Mouse (Mus musculus): ENCODE measurements around the gene Arl15. TPM values are rescaled to one million over a fixed set of nuclear protein-coding genes. Genes with fewer than 3 reads are reported as not detected.

Arl15 gene
- polyA plus RNA-seq, 1 experiment from 2014 or later: 4.9 TPM

- no peak overlapping the region for H3K27ac ChIP-seq (ENCODE audit: low read depth, low read length)
- no peaks in the 10 kb centered on the region for H3K9me3 ChIP-seq (ENCODE audit: control insufficient read depth)
- WGBS: 82% methylated on average over 7 of the region's 7 CpGs
- no peak overlapping the region for H3K9ac ChIP-seq (ENCODE audit: low read depth, low read length)
- peaks cover 9% of the 10 kb centered on the region; the same call in 1 of the 2 replicates for H3K36me3 ChIP-seq (ENCODE audit: control insufficient read depth, insufficient read depth)
- H3K4me1 ChIP-seq (replicated peaks; ENCODE audit: control insufficient read depth, insufficient read depth, low read length): no peaks in the 10 kb centered on the region
- no peaks in the 10 kb centered on the region for H3K27me3 ChIP-seq (replicated peaks; ENCODE audit: control insufficient read depth, insufficient read depth, low read length)
- no peak for TF ChIP-seq CTCF (IDR thresholded peaks at IDR 0.05; ENCODE audit: low read depth)
- H3K4me3 ChIP-seq (ENCODE audit: low read depth, low read length): no peak overlapping the region
- ATAC-seq: no peak
- H3K4me2 ChIP-seq (replicated peaks; ENCODE audit: low read depth): no peak overlapping the region
Measured at GRCm38 (mm10) chr13:114107499-114107898, 313.2 kb downstream of the Arl15 start.

- H3K9me3 ChIP-seq (ENCODE audit: control insufficient read depth): no peaks in the 10 kb centered on the region
- H3K27ac ChIP-seq (ENCODE audit: low read depth, low read length): no peak overlapping the region
- ATAC-seq: no peak
- no peak overlapping the region for H3K4me3 ChIP-seq (ENCODE audit: low read depth, low read length)
- H3K27me3 ChIP-seq (replicated peaks; ENCODE audit: control insufficient read depth, insufficient read depth, low read length): no peaks in the 10 kb centered on the region
- no peak overlapping the region for H3K9ac ChIP-seq (ENCODE audit: low read depth, low read length)
- 80% methylated on average over 10 of the region's 10 CpGs for WGBS
- H3K4me2 ChIP-seq (replicated peaks; ENCODE audit: low read depth): no peak overlapping the region
- no peaks in the 10 kb centered on the region for H3K4me1 ChIP-seq (replicated peaks; ENCODE audit: control insufficient read depth, insufficient read depth, low read length)
- TF ChIP-seq CTCF (IDR thresholded peaks at IDR 0.05; ENCODE audit: low read depth): no peak
- H3K36me3 ChIP-seq (ENCODE audit: control insufficient read depth, insufficient read depth): no peaks in the 10 kb centered on the region
Measured at GRCm38 (mm10) chr13:114109441-114109840, 315.1 kb downstream of the Arl15 start.

- Histone ChIP-seq H3K4me3 (ENCODE audit: low read depth, low read length) (no peak overlapping the region), H3K27me3 (replicated peaks; ENCODE audit: control insufficient read depth, insufficient read depth, low read length) (no peaks in the 10 kb centered on the region), H3K27ac (ENCODE audit: low read depth, low read length) (no peak overlapping the region), H3K9me3 (ENCODE audit: control insufficient read depth) (no peaks in the 10 kb centered on the region), H3K4me2 (replicated peaks; ENCODE audit: low read depth) (no peak overlapping the region), H3K36me3 (ENCODE audit: control insufficient read depth, insufficient read depth) (no peaks in the 10 kb centered on the region), H3K4me1 (replicated peaks; ENCODE audit: control insufficient read depth, insufficient read depth, low read length) (no peaks in the 10 kb centered on the region), H3K9ac (ENCODE audit: low read depth, low read length) (no peak overlapping the region)
- 48% methylated on average over 4 of the region's 4 CpGs for WGBS
- no peak for TF ChIP-seq CTCF (IDR thresholded peaks at IDR 0.05; ENCODE audit: low read depth)
- ATAC-seq: no peak
Measured at GRCm38 (mm10) chr13:114109845-114110244, 315.5 kb downstream of the Arl15 start.

DNA sequence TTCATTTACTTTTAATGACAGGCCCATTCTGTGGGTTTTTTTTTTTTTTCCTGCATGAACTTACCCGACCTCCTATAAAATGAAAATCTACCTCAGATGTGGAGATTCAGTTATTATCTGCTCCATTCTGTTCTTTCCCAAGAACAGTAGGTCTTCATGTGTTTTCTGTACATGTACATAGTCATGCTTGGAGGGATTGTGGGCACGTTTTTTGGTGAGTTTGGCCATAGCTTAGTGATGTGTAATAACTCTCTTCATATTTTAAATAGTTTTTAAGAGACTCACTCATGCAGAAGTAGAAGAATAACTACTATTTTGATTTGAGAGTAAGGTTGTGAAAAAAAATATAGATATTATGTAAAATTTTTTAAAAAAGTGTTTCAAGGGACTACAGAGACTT is 319.2 kb downstream of the Arl15 start:
- H3K36me3 ChIP-seq (ENCODE audit: control insufficient read depth, insufficient read depth): no peaks in the 10 kb centered on the region
- ATAC-seq: no peak
- H3K27ac ChIP-seq (ENCODE audit: low read depth, low read length): no peak overlapping the region
- H3K9ac ChIP-seq (ENCODE audit: low read depth, low read length): no peak overlapping the region
- no peaks in the 10 kb centered on the region for H3K9me3 ChIP-seq (ENCODE audit: control insufficient read depth)
- no peak overlapping the region for H3K4me3 ChIP-seq (ENCODE audit: low read depth, low read length)
- 69% methylated on average over 2 of the region's 2 CpGs for WGBS
- no peak overlapping the region for H3K4me2 ChIP-seq (replicated peaks; ENCODE audit: low read depth)
- H3K27me3 ChIP-seq (replicated peaks; ENCODE audit: control insufficient read depth, insufficient read depth, low read length): no peaks in the 10 kb centered on the region
- no peaks in the 10 kb centered on the region for H3K4me1 ChIP-seq (replicated peaks; ENCODE audit: control insufficient read depth, insufficient read depth, low read length)
- no peak for TF ChIP-seq CTCF (IDR thresholded peaks at IDR 0.05; ENCODE audit: low read depth)

- 94% methylated on average over 12 of the region's 12 CpGs for WGBS
- no peak for ATAC-seq
- H3K27me3 ChIP-seq (replicated peaks; ENCODE audit: control insufficient read depth, insufficient read depth, low read length): no peaks in the 10 kb centered on the region
- no peak overlapping the region for H3K27ac ChIP-seq (ENCODE audit: low read depth, low read length)
- H3K9me3 ChIP-seq (ENCODE audit: control insufficient read depth): no peaks in the 10 kb centered on the region
- TF ChIP-seq CTCF (IDR thresholded peaks at IDR 0.05; ENCODE audit: low read depth): no peak
- H3K4me2 ChIP-seq (replicated peaks; ENCODE audit: low read depth): no peak overlapping the region
- no peak overlapping the region for H3K4me3 ChIP-seq (ENCODE audit: low read depth, low read length)
- H3K9ac ChIP-seq (ENCODE audit: low read depth, low read length): no peak overlapping the region
- H3K36me3 ChIP-seq (ENCODE audit: control insufficient read depth, insufficient read depth): no peaks in the 10 kb centered on the region
- no peaks in the 10 kb centered on the region for H3K4me1 ChIP-seq (replicated peaks; ENCODE audit: control insufficient read depth, insufficient read depth, low read length)
Measured at GRCm38 (mm10) chr13:114114586-114114985, 320.3 kb downstream of the Arl15 start.

DNA sequence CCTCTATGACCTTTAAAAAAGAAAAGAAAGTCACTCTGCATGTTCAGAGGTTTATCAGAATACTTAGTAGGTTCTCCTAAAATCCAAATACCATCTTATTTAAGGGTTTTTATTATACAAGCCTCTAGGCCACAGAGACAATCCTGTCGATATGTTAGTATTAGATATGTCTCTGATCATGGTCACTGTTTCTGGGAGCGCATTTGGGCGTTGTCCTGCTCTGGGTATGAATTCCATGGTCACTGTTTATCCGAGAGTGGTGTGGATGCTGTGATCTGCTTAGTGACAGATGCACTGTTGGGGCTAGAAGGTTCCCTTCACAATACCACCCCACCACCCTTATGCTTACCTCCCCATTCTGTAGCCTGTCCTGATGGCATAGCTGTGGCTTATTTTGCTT is 320.8 kb downstream of the Arl15 start:
- H3K4me1 ChIP-seq (replicated peaks; ENCODE audit: control insufficient read depth, insufficient read depth, low read length): no peaks in the 10 kb centered on the region
- ATAC-seq: no peak
- WGBS: 89% methylated on average over 4 of the region's 4 CpGs
- H3K9me3 ChIP-seq (ENCODE audit: control insufficient read depth): no peaks in the 10 kb centered on the region
- H3K36me3 ChIP-seq (ENCODE audit: control insufficient read depth, insufficient read depth): no peaks in the 10 kb centered on the region
- H3K27ac ChIP-seq (ENCODE audit: low read depth, low read length): no peak overlapping the region
- H3K4me2 ChIP-seq (replicated peaks; ENCODE audit: low read depth): no peak overlapping the region
- H3K4me3 ChIP-seq (ENCODE audit: low read depth, low read length): no peak overlapping the region
- H3K27me3 ChIP-seq (replicated peaks; ENCODE audit: control insufficient read depth, insufficient read depth, low read length): no peaks in the 10 kb centered on the region
- no peak overlapping the region for H3K9ac ChIP-seq (ENCODE audit: low read depth, low read length)
- TF ChIP-seq CTCF (IDR thresholded peaks at IDR 0.05; ENCODE audit: low read depth): no peak

Measured in intestine, postnatal 0 days (tissue).